Mouse (Mus musculus) liver, embryonic 11.5 days (tissue): ENCODE data around the gene Vwa3a. TPM values are rescaled to one million over a fixed set of nuclear protein-coding genes. Genes with fewer than 3 reads are reported as not detected.
A peak's percentile ranks its signal among the peaks of the same experiment; 100 is the strongest.

ENCODE experiments used
- ATAC-seq: fragments of 200-750 bp; cut with Nextera tagmentation; replicated peaks from 2 replicates; pipeline ENCODE4 v1.8.0; 2017; ENCODE audit warnings: moderate number of reproducible peaks, mild to moderate bottlenecking, moderate TSS enrichment, moderate library complexity; ENCODE audit not compliant: low FRiP score
- DNase-seq: peaks from one replicate; pipeline ENCODE4 v3.0.0-alpha.2; 2017; ENCODE audit warnings: low spot score
- H3K27ac ChIP-seq: fragments of 300-500 bp; sonication (generic); 2 replicates; pipeline ENCODE4 v1.5.1; 2014; ENCODE audit warnings: mild to moderate bottlenecking, low read depth, low read length, control low read depth
- H3K27me3 ChIP-seq: fragments of 300-500 bp; sonication (generic); replicated peaks from 2 replicates; pipeline ENCODE4 v1.6.1; 2014; ENCODE audit warnings: low read length, mixed read lengths; ENCODE audit not compliant: control insufficient read depth, insufficient read depth
- H3K36me3 ChIP-seq: fragments of 300-500 bp; sonication (generic); 2 replicates; pipeline ENCODE4 v1.6.1; 2014; ENCODE audit warnings: mild to moderate bottlenecking, low read length, moderate library complexity, mixed read lengths; ENCODE audit not compliant: control insufficient read depth, insufficient read depth
- H3K4me1 ChIP-seq: fragments of 300-500 bp; sonication (generic); replicated peaks from 2 replicates; pipeline ENCODE4 v1.6.1; 2014; ENCODE audit warnings: low read length, mixed read lengths; ENCODE audit not compliant: control insufficient read depth, insufficient read depth
- H3K4me2 ChIP-seq: fragments of 300-500 bp; sonication (generic); 2 replicates; pipeline ENCODE4 v1.6.1; 2014; ENCODE audit warnings: mild to moderate bottlenecking, control low read depth, moderate library complexity
- H3K4me3 ChIP-seq: fragments of 300-500 bp; sonication (generic); 2 replicates; pipeline ENCODE4 v1.5.1; 2014; ENCODE audit warnings: low read depth, low read length, control low read depth
- H3K9ac ChIP-seq: fragments of 300-500 bp; sonication (generic); 2 replicates; pipeline ENCODE4 v1.6.1; 2014; ENCODE audit warnings: low read depth, low read length, control low read depth
- H3K9me3 ChIP-seq: fragments of 300-500 bp; sonication (generic); 2 replicates; pipeline ENCODE4 v1.6.1; 2016; ENCODE audit warnings: low read length, inconsistent platforms, mixed read lengths; ENCODE audit not compliant: control insufficient read depth
- WGBS: fragments of 180-500 bp; shearing (Covaris S2); extraction: QIAGEN DNeasy Blood & Tissue Kit; methylation state at CpG from one replicate; pipeline ENCODE4 v1.1.7; 2014; 5-methylcytosine and 5-hydroxymethylcytosine counted together
- polyA plus RNA-seq: library from polyadenylated mRNA; unstranded; fragments of >200 nt; fragmentation: Nextera tagmentation; extraction: Ambion mirVana; gene quantifications from 2 replicates; pipeline ENCODE4 v1.2.1, GENCODE M21; 2014

Gene Vwa3a
- 0.08 TPM in 1 of 2 replicates, not detected in the other for polyA plus RNA-seq

- Histone ChIP-seq H3K36me3 (no peaks in the 10 kb centered on the region), H3K9me3 (no peaks in the 10 kb centered on the region), H3K4me3 (no peak within 1 kb of the TSS), H3K4me2 (no peak within 1 kb of the TSS), H3K9ac (no peak within 1 kb of the TSS), H3K27me3 (no peaks in the 10 kb centered on the region), H3K4me1 (no peaks in the 10 kb centered on the region), H3K27ac (no peak within 1 kb of the TSS)
- ATAC-seq = no peak
- peak; percentile 30 for DNase-seq
- WGBS = 60% methylated on average over 6 of the region's 6 CpGs
Observed at GRCm38 (mm10) chr7:120739018-120739417, at the start of gene Vwa3a. TSS of gene Vwa3a (plus strand) at chr7:120739318.

DNA sequence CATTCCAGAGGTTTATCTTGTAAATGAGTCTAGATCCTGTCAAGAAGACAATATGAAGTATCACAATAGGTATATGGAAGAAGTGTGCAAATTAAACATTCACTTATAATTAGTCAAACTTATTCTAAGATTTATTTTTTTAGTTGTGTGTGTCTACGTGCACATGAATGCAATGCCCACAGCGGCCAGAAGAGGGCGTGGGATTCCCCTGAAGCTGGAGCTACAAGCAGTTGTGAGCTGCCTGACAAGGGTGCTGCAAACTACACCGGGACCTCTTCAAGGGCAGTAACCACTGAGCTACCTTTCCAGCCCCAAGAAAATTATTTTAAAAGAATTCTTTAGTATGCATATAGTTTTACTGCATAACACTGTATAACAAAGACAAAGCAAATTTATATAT, 48.5 kb upstream of the Vwa3a start:
- no peaks in the 10 kb centered on the region for H3K27me3 ChIP-seq
- no peak overlapping the region for H3K27ac ChIP-seq
- DNase-seq (no peak), ATAC-seq (no peak)
- no peak overlapping the region for H3K9ac ChIP-seq
- H3K4me2 ChIP-seq = no peak overlapping the region
- H3K4me3 ChIP-seq = no peak overlapping the region
- H3K36me3 ChIP-seq = peaks cover 5% of the 10 kb centered on the region; the same call in 1 of the 2 replicates
- WGBS = 71% methylated on average over 4 of the region's 4 CpGs
- H3K9me3 ChIP-seq = no peaks in the 10 kb centered on the region
- peaks cover 8% of the 10 kb centered on the region for H3K4me1 ChIP-seq

GRCm38 (mm10) chr7:120693831-120694375, 45.2 kb upstream of the Vwa3a start:
- no peak for DNase-seq

GRCm38 (mm10) chr7:120695196-120695595, 43.9 kb upstream of the Vwa3a start:
- no peak for DNase-seq
- no peak for ATAC-seq
- 63% methylated on average over 6 of the region's 6 CpGs for WGBS
- Histone ChIP-seq H3K36me3 (peaks cover 5% of the 10 kb centered on the region; the same call in 1 of the 2 replicates), H3K9me3 (no peaks in the 10 kb centered on the region), H3K4me3 (no peak overlapping the region), H3K4me1 (peaks cover 13% of the 10 kb centered on the region), H3K27ac (no peak overlapping the region), H3K27me3 (no peaks in the 10 kb centered on the region), H3K9ac (no peak overlapping the region), H3K4me2 (no peak overlapping the region)

More at GRCm38 (mm10) chr7:120693831-120694375, 45.2 kb upstream of the Vwa3a start:
- no peaks in the 10 kb centered on the region for H3K27me3 ChIP-seq
- peaks cover 10% of the 10 kb centered on the region for H3K4me1 ChIP-seq
- H3K9ac ChIP-seq = no peak overlapping the region
- ATAC-seq = no peak
- peaks cover 5% of the 10 kb centered on the region; the same call in 1 of the 2 replicates for H3K36me3 ChIP-seq
- H3K27ac ChIP-seq = no peak overlapping the region
- 98% methylated on average over 5 of the region's 5 CpGs for WGBS
- H3K4me3 ChIP-seq = no peak overlapping the region
- no peak overlapping the region for H3K4me2 ChIP-seq
- no peaks in the 10 kb centered on the region for H3K9me3 ChIP-seq

DNA sequence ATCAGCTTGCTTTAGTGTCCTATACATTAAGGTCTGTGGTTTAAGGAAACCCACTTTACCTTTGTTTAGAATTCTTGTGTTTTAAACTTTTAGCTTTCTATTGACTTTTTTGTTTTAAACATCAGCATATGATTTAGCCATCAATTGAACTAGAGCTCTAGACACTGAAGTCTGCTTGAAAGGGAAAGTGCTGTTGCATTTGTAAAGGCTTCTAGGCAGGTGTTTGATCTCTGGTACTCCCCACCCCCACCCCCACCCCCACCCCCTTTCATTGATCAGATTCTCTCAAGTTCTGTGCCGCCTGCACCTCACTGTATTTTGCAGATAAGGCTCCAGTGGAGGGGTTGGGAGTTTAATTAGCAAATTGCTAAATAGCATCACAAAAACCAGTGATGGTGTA, 43.5 kb upstream of the Vwa3a start:
- peak; percentile 34; the same call in 1 of the 2 replicates for ATAC-seq
- no peak for DNase-seq
- Histone ChIP-seq H3K36me3 (peaks cover 4% of the 10 kb centered on the region; the same call in 1 of the 2 replicates), H3K4me1 (peaks cover 13% of the 10 kb centered on the region), H3K4me2 (no peak overlapping the region), H3K4me3 (no peak overlapping the region), H3K27me3 (no peaks in the 10 kb centered on the region), H3K9me3 (no peaks in the 10 kb centered on the region), H3K9ac (no peak overlapping the region), H3K27ac (no peak overlapping the region)
- whole genome bisulfite sequencing = 19% methylated on average over 1 of the region's 1 CpGs

DNA sequence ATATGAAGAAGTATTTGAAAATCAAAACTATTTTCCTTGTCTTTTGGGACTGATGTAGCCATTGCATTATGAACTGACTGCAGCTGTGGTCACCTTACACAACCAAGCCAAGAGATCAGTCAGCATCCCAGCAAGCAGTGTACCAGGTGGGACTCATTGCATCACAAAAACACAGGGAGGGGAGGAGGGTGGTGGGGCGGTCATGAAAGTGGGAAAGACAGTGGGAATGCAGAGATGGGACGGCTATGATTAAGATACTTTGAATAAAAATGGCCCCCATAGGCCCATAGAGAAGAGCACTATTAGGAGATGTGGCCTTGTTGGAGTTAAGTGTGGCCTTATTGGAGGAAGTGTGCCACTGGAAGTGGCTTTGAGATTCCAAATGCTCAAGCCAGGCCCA, 42.8 kb upstream of the Vwa3a start:
- Histone ChIP-seq H3K9ac (no peak overlapping the region), H3K4me1 (peaks cover 13% of the 10 kb centered on the region), H3K4me2 (no peak overlapping the region), H3K27me3 (no peaks in the 10 kb centered on the region), H3K27ac (no peak overlapping the region), H3K9me3 (no peaks in the 10 kb centered on the region), H3K4me3 (no peak overlapping the region), H3K36me3 (peaks cover 1% of the 10 kb centered on the region; the same call in 1 of the 2 replicates)
- ATAC-seq (no peak), DNase-seq (no peak)
- 88% methylated on average over 2 of the region's 2 CpGs for WGBS

GRCm38 (mm10) chr7:120699586-120699985, 39.5 kb upstream of the Vwa3a start:
- Histone ChIP-seq H3K4me1 (peaks cover 15% of the 10 kb centered on the region), H3K9me3 (no peaks in the 10 kb centered on the region), H3K27ac (no peak overlapping the region), H3K4me3 (no peak overlapping the region), H3K27me3 (no peaks in the 10 kb centered on the region), H3K36me3 (no peaks in the 10 kb centered on the region), H3K9ac (no peak overlapping the region), H3K4me2 (no peak overlapping the region)
- 76% methylated on average over 6 of the region's 6 CpGs for WGBS
- DNase-seq = no peak
- no peak for ATAC-seq

DNA sequence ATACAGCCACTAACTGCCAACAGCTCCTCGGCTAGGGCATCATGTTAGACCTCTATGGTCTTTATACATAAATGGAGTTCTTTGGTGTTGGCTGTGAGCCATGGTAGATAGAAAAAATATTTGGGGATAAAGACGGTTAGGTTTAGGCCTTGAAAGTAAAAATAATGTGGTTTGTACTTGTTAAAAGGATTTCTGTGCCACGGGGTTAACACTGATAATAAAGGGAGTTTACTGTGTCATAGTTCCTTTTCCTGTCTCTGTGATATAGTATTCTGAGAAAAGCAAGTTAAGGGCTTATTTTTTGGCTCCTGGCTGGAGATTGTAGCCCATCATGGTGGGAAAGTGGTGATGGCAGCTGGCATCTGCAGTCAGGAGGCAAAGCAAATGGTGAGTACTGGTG, 35.2 kb upstream of the Vwa3a start:
- Histone ChIP-seq H3K9me3 (no peaks in the 10 kb centered on the region), H3K4me2 (no peak overlapping the region), H3K27ac (no peak overlapping the region), H3K27me3 (no peaks in the 10 kb centered on the region), H3K4me3 (no peak overlapping the region), H3K36me3 (no peaks in the 10 kb centered on the region), H3K9ac (no peak overlapping the region), H3K4me1 (peaks cover 6% of the 10 kb centered on the region; the same call in 1 of the 2 replicates)
- WGBS = 50% methylated on average over 3 of the region's 3 CpGs
- DNase-seq (no peak), ATAC-seq (no peak)

GRCm38 (mm10) chr7:120712071-120712470, 27.0 kb upstream of the Vwa3a start:
- H3K9me3 ChIP-seq = no peaks in the 10 kb centered on the region
- DNase-seq (no peak), ATAC-seq (no peak)
- no peak overlapping the region for H3K4me3 ChIP-seq
- no peak overlapping the region for H3K9ac ChIP-seq
- H3K36me3 ChIP-seq = no peaks in the 10 kb centered on the region
- 90% methylated on average over 2 of the region's 2 CpGs for WGBS
- no peak overlapping the region for H3K27ac ChIP-seq
- H3K4me2 ChIP-seq = no peak overlapping the region
- no peaks in the 10 kb centered on the region for H3K4me1 ChIP-seq
- no peaks in the 10 kb centered on the region for H3K27me3 ChIP-seq
